Mouse (Mus musculus) MEL-GATA-1-ER (cell line): ENCODE data around the gene Uxs1.
A peak's percentile ranks its signal among the peaks of the same experiment; 100 is the strongest.

Source experiments
- DNase-seq: peaks from one replicate; pipeline ENCODE4 v3.0.0-alpha.2; 2012; ENCODE audit warnings: low read depth; ENCODE audit errors: extremely low read depth

The Uxs1 gene

GRCm38 (mm10) chr1:43803906-43804474 lies 23.6 kb downstream of the Uxs1 start:
- peak; percentile 20 for DNase-seq

GRCm38 (mm10) chr1:43798048-43798447 lies 29.6 kb downstream of the Uxs1 start:
- DNase-seq = no peak

- no peak for DNase-seq
Measured at GRCm38 (mm10) chr1:43789765-43790164, 37.8 kb downstream of the Uxs1 start.

GRCm38 (mm10) chr1:43786711-43787110 lies 40.9 kb downstream of the Uxs1 start:
- DNase-seq = no peak

GRCm38 (mm10) chr1:43785316-43785715 lies 42.3 kb downstream of the Uxs1 start:
- no peak for DNase-seq

- DNase-seq = no peak
Measured at GRCm38 (mm10) chr1:43783186-43783585, 44.4 kb downstream of the Uxs1 start.

GRCm38 (mm10) chr1:43782680-43783079 lies 44.9 kb downstream of the Uxs1 start:
- no peak for DNase-seq

GRCm38 (mm10) chr1:43781672-43782071 lies 45.9 kb downstream of the Uxs1 start:
- DNase-seq = no peak

GRCm38 (mm10) chr1:43781195-43781594 lies 46.4 kb downstream of the Uxs1 start:
- no peak for DNase-seq

- DNase-seq = no peak
Measured at GRCm38 (mm10) chr1:43776106-43776505, 51.5 kb downstream of the Uxs1 start.

- DNase-seq = no peak
Measured at GRCm38 (mm10) chr1:43774126-43774525, 53.5 kb downstream of the Uxs1 start.

GRCm38 (mm10) chr1:43772694-43773093 lies 54.9 kb downstream of the Uxs1 start:
- DNase-seq = no peak

- no peak for DNase-seq
Measured at GRCm38 (mm10) chr1:43770032-43770431, 57.6 kb downstream of the Uxs1 start.

GRCm38 (mm10) chr1:43769348-43769747 lies 58.3 kb downstream of the Uxs1 start:
- DNase-seq = no peak

GRCm38 (mm10) chr1:43768385-43768990 lies 59.1 kb downstream of the Uxs1 start:
- DNase-seq = no peak

- DNase-seq = no peak
Measured at GRCm38 (mm10) chr1:43766328-43766727, 61.3 kb downstream of the Uxs1 start.

- DNase-seq = no peak
Measured at GRCm38 (mm10) chr1:43764481-43764880, 63.1 kb downstream of the Uxs1 start.

- no peak for DNase-seq
Measured at GRCm38 (mm10) chr1:43760085-43760484, 67.5 kb downstream of the Uxs1 start.

- DNase-seq = no peak
Measured at GRCm38 (mm10) chr1:43754448-43755312, 72.9 kb downstream of the Uxs1 start.

GRCm38 (mm10) chr1:43738519-43738894 lies 89.1 kb downstream of the Uxs1 start:
- DNase-seq = no peak

- DNase-seq = no peak
Measured at GRCm38 (mm10) chr1:43737812-43738518, 89.6 kb downstream of the Uxs1 start.

- DNase-seq = no peak
Measured at GRCm38 (mm10) chr1:43732657-43733056, 94.9 kb downstream of the Uxs1 start.
